Mouse (Mus musculus) lung, postnatal 4 days (tissue): Measurements from ENCODE around the gene Emilin1.
A peak's percentile ranks its signal among the peaks of the same experiment; 100 is the strongest.

Experiments
- DNase-seq, 2 experiments: peaks; one replicate each; pipeline ENCODE4 v3.0.0; 2021

Gene Emilin1

DNA sequence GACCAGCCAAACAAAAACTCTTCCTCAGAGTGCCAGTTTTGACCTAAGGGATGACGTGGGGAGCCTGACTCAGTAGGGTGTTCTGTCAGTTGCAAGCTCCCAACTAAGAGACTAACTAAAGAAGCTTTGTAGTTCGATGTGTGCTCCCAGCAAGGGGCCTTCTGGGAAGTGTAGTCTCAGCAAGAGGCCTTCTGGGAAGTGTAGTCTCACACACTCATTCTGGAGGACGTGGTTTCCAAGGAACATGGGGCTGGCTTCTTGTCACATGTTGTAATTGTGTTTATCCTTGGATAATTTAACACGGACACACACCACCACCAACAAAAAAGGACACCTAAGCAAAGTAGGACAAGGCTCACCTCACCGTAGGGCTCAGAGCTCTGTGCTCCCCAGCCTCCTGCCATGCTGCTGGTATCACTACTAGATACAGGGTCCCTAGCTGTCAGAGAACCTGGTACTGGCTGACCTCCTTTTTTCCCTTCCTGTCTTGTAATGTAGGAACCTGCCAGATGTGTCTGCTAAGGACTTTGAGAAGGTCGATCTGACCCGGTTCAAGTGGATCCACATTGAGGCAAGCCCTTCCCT is 14.8 kb downstream of the Emilin1 start:
- no peak for DNase-seq

DNA sequence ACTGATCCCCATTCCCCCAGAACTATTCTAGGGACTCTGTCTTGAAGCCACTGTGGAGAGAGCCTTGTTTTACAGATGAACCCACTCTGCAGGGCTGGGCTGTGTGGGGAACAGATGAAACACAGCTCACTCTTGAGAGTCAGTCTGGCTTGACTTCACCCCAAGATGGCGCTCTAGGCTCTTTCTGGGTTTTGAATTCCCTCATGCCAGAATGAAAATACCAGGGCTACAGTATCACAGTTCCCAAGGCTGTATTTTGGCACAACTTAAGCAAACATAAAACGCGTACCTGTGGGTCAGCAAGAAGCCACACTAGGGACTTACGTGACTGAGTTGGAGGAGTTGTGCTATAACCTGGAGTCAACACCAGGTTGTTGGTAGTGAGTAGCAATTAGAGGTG is 16.9 kb downstream of the Emilin1 start:
- DNase-seq, result peak; percentile 42 to 82

GRCm38 (mm10) chr5:30930846-30931245 is 17.6 kb downstream of the Emilin1 start:
- no peak for DNase-seq

- no peak for DNase-seq
Observed at GRCm38 (mm10) chr5:30931378-30931777, 18.2 kb downstream of the Emilin1 start.

- no peak for DNase-seq
Observed at GRCm38 (mm10) chr5:30933705-30934104, 20.5 kb downstream of the Emilin1 start.

- no peak for DNase-seq
Observed at GRCm38 (mm10) chr5:30934725-30935461, 21.7 kb downstream of the Emilin1 start.

GRCm38 (mm10) chr5:30943004-30943403 is 29.8 kb downstream of the Emilin1 start:
- no peak for DNase-seq

DNA sequence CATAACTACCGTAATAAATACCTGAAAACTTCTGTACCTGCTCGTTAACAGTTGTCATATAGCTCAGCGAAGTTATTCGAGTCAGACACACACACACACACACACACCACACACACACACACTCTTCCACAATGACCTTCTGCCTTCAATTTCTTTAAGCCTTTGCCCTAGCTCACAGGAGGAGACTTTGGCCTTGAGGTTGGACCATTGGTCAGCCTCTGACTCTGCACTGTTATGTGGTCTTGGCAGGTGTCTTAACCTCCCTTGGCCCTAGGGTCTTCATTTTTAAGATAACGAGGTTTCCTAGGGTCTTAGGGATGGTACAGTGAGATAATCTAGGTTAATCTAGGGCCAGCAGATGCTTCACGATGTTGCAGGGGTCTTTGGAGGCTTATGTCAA is 31.1 kb downstream of the Emilin1 start:
- no peak for DNase-seq

DNA sequence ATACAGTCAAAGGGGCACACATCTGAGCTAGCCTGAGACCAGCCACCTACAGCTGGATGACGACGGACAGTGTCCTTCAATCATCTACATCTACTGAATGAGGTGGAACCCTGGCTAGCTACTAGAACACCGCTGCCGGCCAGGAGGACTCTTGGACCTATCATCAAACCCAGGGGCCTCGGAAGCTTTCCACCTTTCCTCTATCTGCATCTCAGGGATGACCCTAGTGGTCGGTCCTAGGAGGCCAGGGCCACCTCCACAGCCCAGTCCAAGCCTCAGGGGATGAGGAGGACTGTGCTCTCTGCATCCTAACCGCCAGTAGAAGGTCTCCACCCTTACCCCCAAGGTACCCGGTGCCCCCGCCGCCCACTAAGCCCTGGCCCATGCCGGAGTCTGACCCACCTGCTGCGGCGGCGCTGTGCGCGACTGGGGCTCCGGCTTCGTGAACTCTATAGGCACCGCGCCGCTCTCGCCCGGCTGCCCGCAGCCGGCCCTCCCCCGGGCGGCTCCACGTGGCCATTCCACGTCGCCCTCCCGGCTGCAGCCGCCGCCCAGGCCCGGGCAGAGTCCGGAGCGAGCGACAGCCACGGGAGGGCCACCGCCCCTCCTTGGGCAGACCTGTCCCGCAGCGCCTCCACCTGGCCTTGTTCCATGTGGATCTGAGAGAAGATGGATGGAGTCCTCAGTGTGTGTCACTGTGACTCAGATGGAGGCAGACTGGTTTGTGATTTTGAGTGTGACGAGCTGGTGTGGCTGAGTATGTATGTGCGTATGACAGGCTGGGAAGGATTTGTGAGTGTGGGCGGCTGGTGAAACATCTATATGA is 32.0 kb downstream of the Emilin1 start, which contains the start of gene Cgref1:
Cgref1 (minus strand) TSS at position 636 of the 826 bp plus-strand sequence.
- DNase-seq, result peak; percentile 72 to 77

DNA sequence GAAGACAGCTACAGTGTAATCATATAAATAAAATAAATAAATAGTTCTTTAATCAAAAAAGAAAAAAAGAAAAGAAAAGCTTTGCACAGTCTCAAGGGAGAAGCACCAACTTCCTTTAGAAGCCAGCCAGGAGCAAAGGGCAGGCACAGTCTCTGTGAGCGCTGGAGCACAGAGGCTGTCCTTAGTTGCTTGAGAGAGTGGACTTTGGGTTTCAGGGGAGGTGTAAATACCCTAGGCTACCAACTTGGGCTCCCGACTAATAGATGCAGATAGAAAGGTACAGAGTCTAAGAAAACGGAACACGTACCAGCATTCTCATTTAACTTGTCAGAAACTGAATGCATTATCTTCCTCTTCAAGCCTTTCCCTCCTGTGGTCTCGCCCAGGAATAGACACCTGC is 35.4 kb downstream of the Emilin1 start:
- DNase-seq, result no peak

- DNase-seq, result peak; percentile 95 to 96
Observed at GRCm38 (mm10) chr5:30949654-30950326, 36.6 kb downstream of the Emilin1 start.

DNA sequence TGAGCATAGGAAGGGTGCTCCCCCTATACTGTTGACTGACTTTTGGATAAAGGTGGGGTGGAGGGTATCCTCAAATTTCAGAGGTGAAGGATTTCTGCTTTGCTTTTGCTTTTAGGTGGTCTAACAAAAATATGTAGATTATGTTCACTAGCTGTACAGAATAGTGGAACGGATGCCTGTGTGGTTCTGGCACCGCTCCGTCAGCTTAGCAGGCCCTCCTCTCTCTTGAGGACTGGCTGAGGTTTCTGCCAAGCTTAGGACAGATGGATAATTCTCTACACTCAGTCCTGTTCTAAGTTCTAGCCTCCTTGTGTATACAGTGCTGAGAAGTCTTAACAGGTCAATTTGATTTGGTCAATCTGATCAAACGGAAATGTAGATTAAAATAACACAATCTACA is 37.2 kb downstream of the Emilin1 start:
- no peak for DNase-seq

DNA sequence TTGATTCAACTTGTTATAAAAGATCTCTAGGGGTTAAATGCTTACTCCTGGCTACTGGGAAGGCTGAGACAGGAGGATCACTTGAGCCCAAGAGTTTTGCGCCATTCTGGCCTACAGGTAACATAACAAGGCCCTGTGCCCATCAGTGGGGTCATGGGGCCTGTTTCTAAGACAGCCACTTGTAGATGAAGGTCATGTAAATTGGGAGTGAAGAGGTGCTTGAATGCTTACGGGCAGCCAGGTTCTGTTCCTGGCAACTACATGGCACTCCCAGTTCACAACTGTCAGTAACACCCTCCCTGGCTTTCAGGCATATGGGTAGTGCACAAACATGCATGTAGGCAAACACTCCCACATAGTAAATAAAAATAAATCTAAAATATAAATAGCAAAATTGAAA is 37.7 kb downstream of the Emilin1 start:
- DNase-seq, result no peak

- DNase-seq, result no peak
Observed at GRCm38 (mm10) chr5:30951706-30952105, 38.5 kb downstream of the Emilin1 start.

DNA sequence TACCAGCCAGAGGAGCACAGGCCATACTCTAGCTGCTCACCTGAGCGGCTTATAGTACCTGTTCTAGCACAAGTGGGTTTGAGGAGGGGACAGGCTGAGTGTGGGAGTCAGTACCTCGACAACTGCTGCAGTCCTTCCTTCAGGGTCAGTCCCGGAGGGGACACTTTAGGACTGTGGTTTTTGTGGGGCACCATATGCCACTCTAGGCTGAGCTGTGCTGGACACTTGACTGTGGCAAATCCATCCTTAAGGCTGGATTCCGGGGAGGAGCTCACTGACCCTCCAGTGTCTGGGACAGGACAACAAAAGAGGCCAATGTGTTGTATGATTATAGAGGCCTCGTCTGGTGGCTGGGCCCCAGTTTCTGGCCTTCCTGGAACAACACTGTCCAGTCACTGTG is 39.3 kb downstream of the Emilin1 start:
- DNase-seq, result no peak

DNA sequence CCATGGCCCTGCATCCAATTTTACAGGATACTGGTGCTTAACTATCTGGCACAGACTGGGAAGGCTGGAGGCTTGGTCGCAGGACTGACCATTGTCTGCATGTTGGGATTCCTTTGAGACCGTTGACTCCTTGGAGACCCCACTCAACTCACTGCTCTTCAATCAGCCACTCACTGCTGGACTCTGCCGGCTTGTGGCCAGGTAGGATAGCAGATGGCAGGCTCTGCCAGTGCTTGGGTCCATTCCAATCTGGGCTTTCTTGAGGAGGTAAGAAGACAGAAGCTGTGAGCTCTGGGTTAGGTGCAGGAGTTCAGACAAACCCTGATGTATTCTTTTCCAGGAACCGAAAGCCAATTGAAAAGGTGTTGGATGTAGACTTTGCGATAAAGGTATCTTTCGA is 40.9 kb downstream of the Emilin1 start:
- no peak for DNase-seq

DNA sequence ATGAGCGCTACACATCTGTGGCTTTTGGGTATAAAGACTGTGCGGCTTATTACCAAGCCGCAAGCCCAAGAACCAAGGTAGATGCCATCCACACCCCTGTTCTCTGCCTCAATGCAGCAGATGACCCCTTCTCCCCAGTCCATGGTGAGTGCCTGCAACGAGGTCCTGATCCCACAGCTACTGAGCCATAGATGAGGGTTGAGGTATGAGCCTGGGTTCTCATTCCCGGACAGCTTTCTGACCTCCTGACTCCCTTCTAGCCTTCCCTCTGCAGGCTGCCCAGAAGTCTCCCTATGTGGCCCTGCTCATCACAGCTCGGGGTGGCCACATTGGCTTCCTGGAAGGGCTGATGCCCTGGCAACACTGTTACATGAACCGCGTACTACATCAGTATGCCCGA is 41.4 kb downstream of the Emilin1 start:
- DNase-seq, result no peak

- DNase-seq, result no peak
Observed at GRCm38 (mm10) chr5:30955751-30956150, 42.5 kb downstream of the Emilin1 start.

GRCm38 (mm10) chr5:30957891-30958290 is 44.7 kb downstream of the Emilin1 start:
- DNase-seq, result no peak

DNA sequence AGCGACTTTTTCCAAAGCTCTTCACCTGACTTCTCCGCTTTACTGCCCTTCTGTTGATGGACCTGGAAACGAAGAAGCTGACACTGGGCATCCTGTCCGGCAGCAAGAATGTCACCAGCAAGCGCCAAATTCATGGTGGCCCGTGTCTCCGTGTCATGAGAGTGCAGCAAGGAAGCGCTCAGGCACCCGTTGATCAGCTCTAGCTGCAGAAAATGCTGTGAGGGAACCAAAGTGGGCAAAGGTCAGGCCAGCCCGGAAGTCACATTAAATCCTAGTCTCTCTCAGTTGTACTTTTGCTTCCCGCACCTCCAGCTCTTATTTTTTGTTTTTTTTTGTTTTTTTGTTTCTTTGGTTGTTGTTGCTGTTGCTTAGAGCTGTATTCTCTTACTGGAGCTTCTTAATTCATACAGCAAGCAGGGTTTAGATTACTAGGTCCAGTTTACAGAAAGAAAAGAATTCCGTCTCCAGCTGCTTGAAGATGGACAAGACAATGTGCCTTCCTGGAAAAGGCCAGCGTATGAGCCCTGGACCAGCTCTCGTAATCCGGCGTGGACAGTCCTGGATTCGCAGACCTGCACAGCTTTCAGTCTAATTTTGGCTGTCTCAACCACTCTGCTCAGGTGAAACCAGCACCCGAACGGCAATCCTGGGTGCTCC is 46.1 kb downstream of the Emilin1 start:
- DNase-seq, result peak in 1 of 2 experiments; percentile 4

DNA sequence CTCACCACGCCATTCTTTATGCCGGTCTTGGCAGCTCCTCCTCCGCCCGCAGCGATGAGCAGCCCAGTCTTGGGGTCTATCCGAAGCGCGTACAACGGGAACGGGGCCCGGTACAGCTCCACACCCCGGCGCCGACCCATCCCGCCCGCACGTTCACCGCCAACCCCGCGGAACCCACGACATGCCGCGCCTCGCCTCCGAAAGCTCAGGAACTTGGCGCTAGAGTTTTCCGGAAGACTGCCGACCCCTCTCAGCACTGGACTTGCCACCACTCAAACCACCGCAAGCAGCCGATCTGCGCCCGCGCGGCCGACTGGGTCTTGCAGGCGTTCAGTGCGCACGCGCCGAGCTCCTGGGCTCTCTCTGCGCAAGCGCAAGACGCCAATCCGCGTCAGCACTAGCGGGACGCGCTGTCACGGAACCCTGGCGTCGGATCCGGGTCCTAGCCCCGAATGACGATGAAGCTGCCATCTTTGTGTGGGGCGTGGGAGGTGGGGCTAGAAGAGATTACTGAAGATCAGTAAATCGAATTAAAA is 46.8 kb downstream of the Emilin1 start, which contains the start of gene Preb:
Preb (minus strand) TSS at position 396 of the 536 bp plus-strand sequence.
- DNase-seq, result peak; percentile 99

GRCm38 (mm10) chr5:30960814-30961213 is 47.6 kb downstream of the Emilin1 start:
- DNase-seq, result no peak
